Mouse (Mus musculus): ENCODE data around the gene Dda1.
A peak's percentile ranks its signal among the peaks of the same experiment; 100 is the strongest.

GRCm38 (mm10) chr8:71521634-71522033 is 52.6 kb downstream of the Dda1 start:
- TF ChIP-seq CTCF (IDR thresholded peaks at IDR 0.05; ENCODE audit: extremely low read depth, insufficient read depth, low read length) (peak; percentile 88), POLR2A (IDR thresholded peaks at IDR 0.05; ENCODE audit: extremely low read depth, insufficient read depth, low read length) (no peak)

All from cortical plate, adult 2 months (tissue).